Mouse (Mus musculus) brain, embryonic 18.5 days (tissue): ENCODE measurements around the gene Slc30a10.

Source experiments
- DNase-seq: peaks from one replicate; pipeline ENCODE4 v3.0.0-alpha.2; 2012; ENCODE audit warnings: low read depth, low spot score

Slc30a10 gene

GRCm38 (mm10) chr1:185462889-185463288 lies 8.2 kb downstream of the Slc30a10 start:
- no peak for DNase-seq

DNA sequence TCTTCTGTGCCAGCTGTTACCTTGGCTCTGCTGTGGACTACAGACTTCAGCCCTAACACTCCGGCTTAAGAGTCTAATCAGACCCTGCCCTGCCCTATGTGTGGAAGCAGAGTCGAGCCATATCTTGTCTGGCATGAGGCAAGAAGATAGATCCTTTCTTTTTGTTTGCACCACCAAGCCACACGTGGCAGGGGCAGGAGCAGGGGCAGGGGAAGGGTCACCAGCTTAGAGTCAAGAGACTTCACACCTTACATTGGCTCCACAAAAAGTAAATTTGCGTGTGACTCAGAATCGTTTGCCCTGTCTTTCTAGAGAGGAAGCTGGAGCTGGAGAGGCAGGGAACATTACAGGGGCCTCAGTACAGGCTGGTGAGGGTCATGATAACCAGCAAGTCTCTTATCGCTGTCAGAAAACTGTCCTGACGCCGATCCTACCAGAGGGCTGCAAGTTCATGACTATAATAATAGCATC lies 14.9 kb downstream of the Slc30a10 start:
- no peak for DNase-seq

GRCm38 (mm10) chr1:185472025-185472720 lies 17.5 kb downstream of the Slc30a10 start:
- no peak for DNase-seq

- no peak for DNase-seq
These were observed 18.1 kb downstream of the Slc30a10 start for GRCm38 (mm10) chr1:185472730-185473129.

DNA sequence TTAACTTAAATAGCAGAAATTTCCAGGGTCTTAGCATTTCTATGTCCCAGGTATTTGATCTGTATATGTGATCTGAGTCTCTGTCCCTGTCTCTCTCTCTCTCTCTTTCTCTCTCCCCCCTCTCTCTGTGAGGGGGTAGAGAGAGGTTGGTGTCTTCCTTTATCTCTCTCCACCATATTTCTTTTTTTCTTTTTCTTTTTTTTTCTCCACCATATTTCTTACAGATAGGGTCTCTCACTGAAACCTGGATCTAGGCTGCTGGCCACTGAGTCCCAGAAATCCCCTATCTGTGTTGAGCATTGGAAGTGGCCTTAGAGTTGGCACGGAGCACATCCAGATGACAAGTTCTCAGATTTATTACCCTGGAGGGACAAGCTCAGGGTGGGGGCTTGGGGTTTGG lies 18.8 kb downstream of the Slc30a10 start:
- no peak for DNase-seq

- DNase-seq, result no peak
These were observed 25.2 kb downstream of the Slc30a10 start for GRCm38 (mm10) chr1:185479861-185480260.

GRCm38 (mm10) chr1:185482001-185482761 lies 27.5 kb downstream of the Slc30a10 start:
- no peak for DNase-seq

DNA sequence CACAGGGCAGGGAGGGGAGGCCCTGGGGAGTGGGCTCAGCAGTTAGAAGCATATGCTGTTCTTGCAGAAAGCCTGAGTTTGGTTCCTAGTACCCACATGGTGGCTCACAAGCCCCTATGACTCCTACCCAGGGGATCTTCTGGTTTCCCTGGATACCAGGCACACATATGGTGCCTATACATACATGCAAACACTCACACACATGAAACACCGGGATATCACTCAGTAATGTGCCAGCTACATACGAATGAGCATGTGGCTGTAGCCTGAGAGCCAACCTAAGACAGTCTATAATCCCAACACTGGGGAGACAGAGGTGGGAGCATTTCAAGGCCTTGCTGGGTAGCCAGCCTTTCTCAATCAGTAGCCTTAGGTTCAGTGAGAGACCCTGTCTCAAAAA lies 28.1 kb downstream of the Slc30a10 start:
- no peak for DNase-seq

DNA sequence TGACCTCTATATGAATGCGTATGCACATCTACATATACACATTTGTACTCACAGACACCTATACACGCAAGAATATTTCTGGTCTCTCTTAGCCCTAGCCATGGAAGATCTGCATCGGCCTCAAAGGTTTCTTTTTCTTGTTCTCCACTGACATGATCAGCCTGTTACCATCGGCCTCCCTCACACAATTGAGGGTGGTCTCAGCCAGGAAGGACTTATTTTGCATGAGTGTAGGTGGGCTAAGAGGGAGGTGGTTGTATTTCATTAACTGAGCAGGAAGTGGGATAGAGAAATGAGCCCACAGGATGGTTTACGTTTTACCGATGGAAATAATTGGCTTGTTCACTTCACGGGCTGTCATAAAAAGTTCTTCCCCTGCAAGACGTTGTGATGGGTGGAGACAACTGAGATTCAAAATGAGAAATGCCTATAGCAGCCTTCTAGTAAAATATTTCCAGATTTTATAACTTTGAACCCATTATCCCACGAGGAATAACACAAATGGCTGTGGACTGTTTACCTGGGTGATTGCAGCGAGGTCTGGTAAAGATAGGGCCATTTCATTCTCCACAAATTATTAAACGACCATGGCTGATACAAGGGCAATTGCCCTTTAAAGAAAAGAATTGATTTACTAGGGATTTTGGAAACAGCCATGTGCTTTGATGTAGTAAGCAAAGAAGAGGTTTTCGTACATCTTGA lies 28.9 kb downstream of the Slc30a10 start:
- no peak for DNase-seq

DNA sequence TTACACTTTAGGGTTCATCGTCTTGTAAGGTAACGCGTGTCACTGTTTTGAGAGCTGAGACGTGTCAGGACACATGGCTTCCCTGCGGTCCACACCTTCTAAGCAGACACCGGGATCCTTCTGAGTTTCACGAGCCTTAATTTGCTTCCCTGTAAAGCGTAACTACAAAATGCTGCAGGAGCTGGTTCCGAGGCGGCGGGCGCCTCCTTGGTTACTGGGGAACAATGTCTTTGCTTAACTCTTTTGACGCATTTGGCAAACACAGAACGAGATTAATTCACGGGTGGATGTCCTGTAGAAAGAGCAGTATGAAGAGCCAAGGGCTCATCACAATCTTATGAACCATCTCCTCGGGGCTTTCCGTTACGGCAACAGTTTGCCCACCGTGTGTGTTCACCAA lies 29.6 kb downstream of the Slc30a10 start:
- no peak for DNase-seq

- DNase-seq, result no peak
These were observed 35.2 kb downstream of the Slc30a10 start for GRCm38 (mm10) chr1:185489893-185490292.

DNA sequence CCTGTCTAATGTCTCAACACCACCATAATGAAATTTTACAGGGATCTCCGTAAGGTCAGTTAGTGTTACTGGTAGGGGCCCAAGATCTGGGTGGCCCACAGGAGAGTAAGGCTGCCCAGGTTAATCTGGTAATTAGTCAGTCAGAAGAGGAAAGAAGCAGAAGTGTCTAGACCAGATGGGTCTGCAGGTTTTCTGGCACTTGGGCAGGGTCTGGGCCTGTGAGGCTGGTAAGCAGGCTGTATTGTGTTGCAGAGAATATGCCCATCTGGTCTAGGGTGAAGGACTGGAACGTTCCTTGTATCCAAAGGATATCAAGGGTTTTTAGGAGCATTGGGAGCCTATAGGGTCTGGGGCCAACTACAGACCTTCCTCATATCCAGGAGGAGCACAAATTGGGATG lies 36.0 kb downstream of the Slc30a10 start:
- no peak for DNase-seq

DNA sequence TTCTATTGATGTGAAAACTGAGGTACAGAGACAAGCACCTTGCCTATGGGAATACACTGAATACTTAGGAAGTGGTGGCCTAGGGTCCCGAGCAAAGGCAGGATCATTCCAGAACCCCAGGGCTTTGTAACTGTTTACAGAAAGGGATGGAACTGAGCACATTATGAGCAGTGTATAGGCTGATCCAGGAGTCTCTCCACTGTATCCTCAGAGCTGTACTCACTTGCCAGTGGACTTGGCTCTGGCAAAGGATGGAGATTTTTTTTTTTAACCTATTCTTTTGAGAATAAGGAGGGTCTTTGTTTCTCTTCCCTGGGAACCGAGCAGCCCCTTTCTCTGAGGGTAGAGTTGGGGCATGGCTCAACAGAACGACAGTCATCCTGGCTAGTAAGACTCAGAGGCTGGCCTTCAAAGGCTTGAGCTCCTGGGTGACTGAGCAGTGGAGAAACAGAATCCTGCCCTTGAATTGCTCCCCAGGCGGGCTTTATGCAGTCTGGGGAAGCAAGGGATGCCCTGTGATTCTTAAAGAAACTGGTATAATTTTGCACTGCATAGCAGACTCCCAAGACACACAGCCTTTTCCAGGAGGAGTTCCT lies 38.9 kb downstream of the Slc30a10 start:
- no peak for DNase-seq

- DNase-seq, result no peak
These were observed 42.3 kb downstream of the Slc30a10 start for GRCm38 (mm10) chr1:185496791-185497460.

- no peak for DNase-seq
These were observed 46.0 kb downstream of the Slc30a10 start for GRCm38 (mm10) chr1:185500602-185501001.

DNA sequence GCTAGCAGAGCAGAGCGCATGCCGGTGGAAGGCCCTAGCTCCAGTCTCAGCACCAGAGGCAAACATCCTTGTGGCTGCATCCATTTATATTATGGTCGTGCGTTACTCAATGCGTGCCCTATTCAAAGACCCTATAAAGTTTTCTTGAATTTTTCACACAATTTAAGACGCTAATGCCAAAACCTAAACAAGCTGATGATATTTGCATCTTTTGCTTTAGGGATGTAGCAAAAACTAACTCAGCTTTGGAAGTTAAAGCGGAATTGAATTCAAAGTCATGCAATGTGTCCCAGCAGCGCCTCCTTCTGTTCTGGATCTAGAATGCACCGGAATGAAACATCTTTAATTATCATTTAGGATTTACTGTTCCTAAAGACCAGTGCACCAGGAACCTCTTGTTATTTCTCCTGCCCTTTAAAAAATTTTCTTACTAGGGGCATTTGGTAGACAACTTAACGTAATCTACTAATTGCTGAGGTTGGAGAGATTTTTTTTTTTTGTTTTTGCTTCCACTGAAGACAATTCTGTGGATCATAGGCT lies 47.2 kb downstream of the Slc30a10 start:
- DNase-seq, result no peak

GRCm38 (mm10) chr1:185502550-185502949 lies 47.9 kb downstream of the Slc30a10 start:
- DNase-seq, result no peak

GRCm38 (mm10) chr1:185509042-185509441 lies 54.4 kb downstream of the Slc30a10 start:
- DNase-seq, result no peak

DNA sequence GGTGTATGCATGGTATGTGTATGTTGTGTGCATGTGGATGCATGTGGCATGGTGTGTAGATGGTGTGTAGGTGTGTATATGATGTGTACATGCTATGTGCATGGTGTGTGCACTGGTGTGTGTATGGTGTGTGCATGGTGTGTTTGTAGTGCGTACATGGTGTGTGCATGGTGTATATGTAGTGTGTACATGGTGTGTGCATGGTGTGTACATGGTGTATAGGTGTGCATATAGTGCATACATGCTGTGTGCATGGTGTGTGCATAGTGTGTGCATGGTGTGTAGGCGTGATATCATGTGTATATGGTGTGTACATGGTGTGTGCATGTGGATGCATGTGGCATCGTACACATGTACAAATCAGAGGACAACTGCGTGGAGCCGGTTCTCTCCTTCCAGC lies 56.7 kb downstream of the Slc30a10 start:
- no peak for DNase-seq

- DNase-seq, result no peak
These were observed 60.9 kb downstream of the Slc30a10 start for GRCm38 (mm10) chr1:185515526-185515979.

- no peak for DNase-seq
These were observed 61.4 kb downstream of the Slc30a10 start for GRCm38 (mm10) chr1:185516041-185516440.
